Mouse (Mus musculus): ENCODE results near the gene Ergic2. TPM values are rescaled to one million over a fixed set of nuclear protein-coding genes. Genes with fewer than 3 reads are reported as not detected.

The Ergic2 gene
- 172 TPM for polyA plus RNA-seq (2014; fragmentation: Illumina TruSeq; extraction: RNeasy Lipid Tissue Mini Kit (QIAGEN cat#74804); ENCODE audit: low read depth, low replicate concordance)

DNA sequence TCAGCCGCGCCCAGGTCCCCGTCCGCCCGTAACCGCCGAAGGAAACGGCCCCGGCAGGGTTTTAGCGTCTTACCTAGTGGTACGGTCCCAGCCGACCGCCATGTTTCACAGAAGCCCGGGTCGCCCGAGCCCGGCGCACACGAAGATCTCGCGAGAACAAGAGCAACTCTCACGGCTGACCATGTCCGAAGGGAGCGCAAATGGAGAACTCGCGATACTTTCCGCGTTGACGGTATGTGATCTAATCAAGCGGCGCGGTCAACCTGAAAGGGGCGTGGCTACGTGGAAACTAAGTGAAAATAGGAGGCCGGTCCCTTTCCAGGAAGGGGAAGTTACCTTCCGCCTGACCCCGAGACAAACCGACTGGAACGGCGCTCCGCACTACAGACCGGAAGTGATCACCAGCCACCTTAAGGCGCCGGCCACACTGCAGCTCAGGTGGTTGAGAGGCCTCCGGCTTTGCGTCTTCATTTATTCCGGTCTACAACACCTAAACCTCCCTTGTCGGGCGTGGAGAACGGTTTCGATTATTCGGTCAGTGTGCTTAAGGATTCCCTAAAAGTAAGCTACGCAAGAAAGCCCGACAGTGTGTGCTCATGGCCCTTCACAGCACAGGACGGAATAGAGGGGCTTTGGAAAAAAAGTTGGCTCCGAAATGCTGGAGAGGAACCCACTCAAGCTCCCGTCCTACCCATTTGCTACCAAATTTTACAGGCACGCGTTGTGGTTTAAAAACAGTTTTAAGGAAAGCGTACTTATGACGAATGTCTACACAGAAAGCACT, at the start of gene Ergic2:
Gene Ergic2 (minus strand): TSS at position 478 of the 784 bp plus-strand sequence.

Other genes with a start within 250 kb of the Ergic2 start
- gene Far2, start 165.1 kb downstream of the Ergic2 start, polyA plus RNA-seq (2014; fragmentation: Illumina TruSeq; extraction: RNeasy Lipid Tissue Mini Kit (QIAGEN cat#74804); ENCODE audit: low read depth, low replicate concordance): not detected
- gene Tmtc1, start 232.0 kb upstream of the Ergic2 start, polyA plus RNA-seq (2014; fragmentation: Illumina TruSeq; extraction: RNeasy Lipid Tissue Mini Kit (QIAGEN cat#74804); ENCODE audit: low read depth, low replicate concordance): 0.40 TPM

Data from liver, adult 10 weeks (tissue).